Comparison of ENCODE assay signal across 10 mouse cellular contexts in genomic region chr4:115048190-115048589, GRCm38 (mm10). TPM values are rescaled to one million over a fixed set of nuclear protein-coding genes. Genes with fewer than 3 reads are reported as not detected.
A peak's percentile ranks its signal among the peaks of the same experiment; 100 is the strongest.
DNase-seq lines count a peak whose midpoint lies in the region; ATAC-seq and TF ChIP-seq lines count a peak whose summit lies in the region.
"Had no signal": no experiment of that assay in that cellular context is flagged by ENCODE, and none has a peak within 500 bp of the region (broad histone marks: within the 10 kb centered on the region; RNA-seq: fewer than 3 reads in every experiment).

No protein-coding gene starts in this region.

- no peak overlapping the region for H3K27ac ChIP-seq in layer of hippocampus, adult 2 months
- H3K27ac ChIP-seq: embryonic facial prominence, embryonic 10.5 days; forebrain, embryonic 13.5 days had no signal

- TF ChIP-seq CTCF in layer of hippocampus, adult 2 months (conservative IDR thresholded peaks at IDR 0.05): no peak

- H3K4me3 ChIP-seq in layer of hippocampus, adult 2 months: no peak overlapping the region
- H3K4me3 ChIP-seq: embryonic facial prominence, embryonic 10.5 days; forebrain, embryonic 13.5 days had no signal

- DNase-seq in layer of hippocampus, adult 9-11 months: peak; percentile 48
- no peak for DNase-seq in layer of hippocampus, adult 2 months (ENCODE audit: low spot score in 2 of 2)
- DNase-seq in MEL-GATA-1-ER (ENCODE audit: extremely low read depth, low read depth) (peak; percentile 81), liver (peak; percentile 76)
- DNase-seq in right cerebral cortex, adult 18-20 months: no peak
- no peak for DNase-seq in thymus, postnatal 14 days

- ATAC-seq in megakaryocyte-erythroid progenitor cell, adult 5-6 weeks (replicated peaks; ENCODE audit: low FRiP score, low TSS enrichment, poor library complexity, severe bottlenecking): peak; percentile 74
- ATAC-seq: forebrain, embryonic 13.5 days had no signal

RNA-seq across cellular contexts. Expression of gene Tal1, which starts 8.0 kb away (rescaled TPM):
- 1 to 10 TPM in 1 of 2 experiments, under 1 TPM in 1; 0.86 to 1.0 TPM for total RNA-seq in layer of hippocampus, adult 2 months (2021)
- total RNA-seq in megakaryocyte-erythroid progenitor cell, adult 5-6 weeks (2014; fragmentation: Nextera tagmentation): 99.5 and 115 TPM in 2 replicates
- 56.3 and 63.8 TPM in 2 replicates for total RNA-seq in megakaryocyte-erythroid progenitor cell, adult 5-6 weeks (2017)

RNA-seq across cellular contexts. Expression of gene Pdzk1ip1, which starts 40.3 kb away (rescaled TPM):
- total RNA-seq in layer of hippocampus, adult 2 months (2021): under 1 TPM in 1 of 2 experiments, not detected in 1; 0.96 TPM
- 22.0 and 28.7 TPM in 2 replicates for total RNA-seq in megakaryocyte-erythroid progenitor cell, adult 5-6 weeks (2014; fragmentation: Nextera tagmentation)
- 5.9 and 34.2 TPM in 2 replicates for total RNA-seq in megakaryocyte-erythroid progenitor cell, adult 5-6 weeks (2017)
- total RNA-seq: adrenal gland, postnatal 36 days had no signal

RNA-seq across cellular contexts. Expression of gene Stil, which starts 48.2 kb away (rescaled TPM):
- under 1 TPM; 0.27 to 0.69 TPM for total RNA-seq in layer of hippocampus, adult 2 months (2021)
- total RNA-seq in megakaryocyte-erythroid progenitor cell, adult 5-6 weeks (2014; fragmentation: Nextera tagmentation): 22.9 and 27.8 TPM in 2 replicates
- 11.0 and 15.6 TPM in 2 replicates for total RNA-seq in megakaryocyte-erythroid progenitor cell, adult 5-6 weeks (2017)

Comparison
In these comparisons a context has a peak if more than half of its experiments do, and no peak if none do; other contexts are left out.
1. DNase-seq: peak in layer of hippocampus, adult 9-11 months (single experiment), MEL-GATA-1-ER (single experiment) and liver (single experiment); none in layer of hippocampus, adult 2 months (0 of 2), right cerebral cortex, adult 18-20 months (single experiment) and thymus, postnatal 14 days (single experiment).
2. RNA of gene Tal1, which starts 8.0 kb away (total RNA-seq): 56.3 to 115 TPM in megakaryocyte-erythroid progenitor cell, adult 5-6 weeks; 0.86 to 1.0 TPM in layer of hippocampus, adult 2 months; every median in the first group is over 10 times any median in the second.
3. RNA of gene Stil, which starts 48.2 kb away (total RNA-seq): 11.0 to 27.8 TPM in megakaryocyte-erythroid progenitor cell, adult 5-6 weeks; 0.27 to 0.69 TPM in layer of hippocampus, adult 2 months; every median in the first group is over 4 times any median in the second.